Mouse (Mus musculus): ENCODE data around the gene Ppp1r26.
"Not testable (repeated sequence)": the region's sequence is repeated elsewhere in the genome, so short reads cannot be mapped to it uniquely, and the experiment has no call there.

Gene Ppp1r26

GRCm38 (mm10) chr2:28445082-28445481 lies 1.5 kb upstream of the Ppp1r26 start:
- DNase-seq (ENCODE audit: low spot score in 2 of 2): no peak

GRCm38 (mm10) chr2:28446181-28446514 lies 452 bp upstream of the Ppp1r26 start:
- no peak for DNase-seq (ENCODE audit: low spot score in 2 of 2)

- no peak for DNase-seq (ENCODE audit: low spot score in 2 of 2)
Measured at GRCm38 (mm10) chr2:28447315-28447670, 693 bp downstream of the Ppp1r26 start.

- no peak for DNase-seq (ENCODE audit: low spot score in 2 of 2)
Measured at GRCm38 (mm10) chr2:28451663-28452062, 5.1 kb downstream of the Ppp1r26 start.

- no peak for DNase-seq (ENCODE audit: low spot score in 2 of 2)
Measured at GRCm38 (mm10) chr2:28453539-28453938, 6.9 kb downstream of the Ppp1r26 start.

GRCm38 (mm10) chr2:28456616-28457015 lies 10.0 kb downstream of the Ppp1r26 start:
- DNase-seq (ENCODE audit: low spot score in 2 of 2): no peak

GRCm38 (mm10) chr2:28463919-28464318 lies 17.3 kb downstream of the Ppp1r26 start:
- DNase-seq (ENCODE audit: low spot score in 2 of 2): peak in 1 of 2 experiments; percentile 54

GRCm38 (mm10) chr2:28464919-28465318 lies 18.3 kb downstream of the Ppp1r26 start:
- DNase-seq (ENCODE audit: low spot score in 2 of 2): no peak

- DNase-seq (ENCODE audit: low spot score in 2 of 2): peak in 1 of 2 experiments; percentile 67
Measured at GRCm38 (mm10) chr2:28465836-28466518, 19.4 kb downstream of the Ppp1r26 start, which contains the start of gene 1700007K13Rik. Gene 1700007K13Rik, minus strand, starts transcription at chr2:28466332.

GRCm38 (mm10) chr2:28467860-28468485 lies 21.4 kb downstream of the Ppp1r26 start, which contains the start of gene Mrps2:
Gene Mrps2, plus strand, starts transcription at chr2:28468066.
- DNase-seq (ENCODE audit: low spot score in 2 of 2): peak; percentile 75 to 82

GRCm38 (mm10) chr2:28468486-28469225 lies 22.1 kb downstream of the Ppp1r26 start:
- DNase-seq (ENCODE audit: low spot score in 2 of 2): no peak

- no peak for DNase-seq (ENCODE audit: low spot score in 2 of 2)
Measured at GRCm38 (mm10) chr2:28469461-28469860, 22.9 kb downstream of the Ppp1r26 start.

- no peak for DNase-seq (ENCODE audit: low spot score in 2 of 2)
Measured at GRCm38 (mm10) chr2:28470591-28470990, 24.0 kb downstream of the Ppp1r26 start.

GRCm38 (mm10) chr2:28472011-28472410 lies 25.4 kb downstream of the Ppp1r26 start:
- not testable (repeated sequence) for DNase-seq (ENCODE audit: low spot score in 2 of 2)

GRCm38 (mm10) chr2:28477993-28478392 lies 31.4 kb downstream of the Ppp1r26 start:
- DNase-seq (ENCODE audit: low spot score in 2 of 2): not testable (repeated sequence)

GRCm38 (mm10) chr2:28479208-28480204 lies 32.9 kb downstream of the Ppp1r26 start:
- DNase-seq (ENCODE audit: low spot score in 2 of 2): peak in 1 of 2 experiments; percentile 5

- peak in 1 of 2 experiments; percentile 1 for DNase-seq (ENCODE audit: low spot score in 2 of 2)
Measured at GRCm38 (mm10) chr2:28483861-28484260, 37.3 kb downstream of the Ppp1r26 start.

GRCm38 (mm10) chr2:28494521-28494920 lies 47.9 kb downstream of the Ppp1r26 start:
- no peak for DNase-seq (ENCODE audit: low spot score in 2 of 2)

- DNase-seq (ENCODE audit: low spot score in 2 of 2): no peak
Measured at GRCm38 (mm10) chr2:28495207-28495756, 48.7 kb downstream of the Ppp1r26 start.

GRCm38 (mm10) chr2:28495801-28496595 lies 49.4 kb downstream of the Ppp1r26 start:
- DNase-seq (ENCODE audit: low spot score in 2 of 2): no peak
